Mouse (Mus musculus) cortical plate, adult 2 months (tissue): ENCODE measurements around the gene St8sia1. TPM values are rescaled to one million over a fixed set of nuclear protein-coding genes. Genes with fewer than 3 reads are reported as not detected.

Experiments used
- H3K27ac ChIP-seq: fragments of 200-500 bp; 2 replicates; pipeline ENCODE4 v1.5.1; 2012; ENCODE audit warnings: low read length, control low read depth, inconsistent platforms; ENCODE audit not compliant: insufficient read depth
- H3K4me1 ChIP-seq: fragments of 200-500 bp; 2 replicates; pipeline ENCODE4 v1.6.1; 2011; ENCODE audit warnings: low read length; ENCODE audit not compliant: control insufficient read depth, insufficient read depth
- H3K4me3 ChIP-seq: fragments of 200-500 bp; 2 replicates; pipeline ENCODE4 v1.5.1; 2011; ENCODE audit warnings: mild to moderate bottlenecking, low read length, control low read depth; ENCODE audit not compliant: insufficient read depth
- CTCF ChIP-seq: fragments of 200-500 bp; IDR thresholded peaks from 2 replicates; pipeline ENCODE4 v1.5.1; 2011; ENCODE audit warnings: mild to moderate bottlenecking, control low read depth, low read length; ENCODE audit not compliant: insufficient read depth; ENCODE audit errors: extremely low read depth
- POLR2A ChIP-seq: fragments of 200-500 bp; IDR thresholded peaks from 2 replicates; pipeline ENCODE4 v1.6.1; 2011; ENCODE audit warnings: mild to moderate bottlenecking, low read length, control low read depth; ENCODE audit not compliant: insufficient read depth; ENCODE audit errors: extremely low read depth
- polyA plus RNA-seq: library from polyadenylated mRNA; depleted of rRNA; stranded (reverse); fragments of >200 nt; gene quantifications from 2 replicates; pipeline ENCODE4 v1.2.3, GENCODE M21; 2012

Gene St8sia1
- polyA plus RNA-seq, 1 experiment, result 9.0 TPM

- TF ChIP-seq CTCF, result no peak
- no peak for TF ChIP-seq POLR2A
- H3K4me3 ChIP-seq, result no peak overlapping the region
- no peaks in the 10 kb centered on the region for H3K4me1 ChIP-seq
- no peak overlapping the region for H3K27ac ChIP-seq
Measured at GRCm38 (mm10) chr6:142837326-142837725, 126.9 kb downstream of the St8sia1 start.

- H3K27ac ChIP-seq, result no peak overlapping the region
Measured at GRCm38 (mm10) chr6:142835726-142836125, 128.5 kb downstream of the St8sia1 start.

GRCm38 (mm10) chr6:142834911-142835310 is 129.3 kb downstream of the St8sia1 start:
- TF ChIP-seq CTCF, result no peak
- no peak for TF ChIP-seq POLR2A
- H3K4me1 ChIP-seq, result no peaks in the 10 kb centered on the region
- H3K27ac ChIP-seq, result no peak overlapping the region
- no peak overlapping the region for H3K4me3 ChIP-seq

More at GRCm38 (mm10) chr6:142835726-142836125, 128.5 kb downstream of the St8sia1 start:
- no peak for TF ChIP-seq POLR2A
- no peak for TF ChIP-seq CTCF
- Histone ChIP-seq H3K4me3 (no peak overlapping the region), H3K4me1 (no peaks in the 10 kb centered on the region)

GRCm38 (mm10) chr6:142831706-142832105 is 132.5 kb downstream of the St8sia1 start:
- no peak overlapping the region for H3K4me3 ChIP-seq
- no peak for TF ChIP-seq CTCF
- no peak for TF ChIP-seq POLR2A
- H3K27ac ChIP-seq, result no peak overlapping the region
- no peaks in the 10 kb centered on the region for H3K4me1 ChIP-seq

- H3K27ac ChIP-seq, result no peak overlapping the region
- no peak overlapping the region for H3K4me3 ChIP-seq
- H3K4me1 ChIP-seq, result no peaks in the 10 kb centered on the region
- TF ChIP-seq CTCF, result no peak
- TF ChIP-seq POLR2A, result no peak
Measured at GRCm38 (mm10) chr6:142831243-142831642, 133.0 kb downstream of the St8sia1 start.

GRCm38 (mm10) chr6:142830221-142830620 is 134.0 kb downstream of the St8sia1 start:
- TF ChIP-seq POLR2A (no peak), CTCF (no peak)

GRCm38 (mm10) chr6:142825449-142825848 is 138.8 kb downstream of the St8sia1 start:
- no peak for TF ChIP-seq POLR2A
- no peak for TF ChIP-seq CTCF
- Histone ChIP-seq H3K4me1 (no peaks in the 10 kb centered on the region), H3K4me3 (no peak overlapping the region), H3K27ac (no peak overlapping the region)

More at GRCm38 (mm10) chr6:142830221-142830620, 134.0 kb downstream of the St8sia1 start:
- Histone ChIP-seq H3K27ac (no peak overlapping the region), H3K4me1 (no peaks in the 10 kb centered on the region), H3K4me3 (no peak overlapping the region)

- Histone ChIP-seq H3K4me1 (no peaks in the 10 kb centered on the region), H3K27ac (no peak overlapping the region), H3K4me3 (no peak overlapping the region)
- TF ChIP-seq CTCF (no peak), POLR2A (no peak)
Measured at GRCm38 (mm10) chr6:142823008-142823787, 141.1 kb downstream of the St8sia1 start.

GRCm38 (mm10) chr6:142818306-142818705 is 145.9 kb downstream of the St8sia1 start:
- Histone ChIP-seq H3K4me3 (no peak overlapping the region), H3K4me1 (no peaks in the 10 kb centered on the region), H3K27ac (no peak overlapping the region)
- no peak for TF ChIP-seq CTCF
- TF ChIP-seq POLR2A, result no peak

GRCm38 (mm10) chr6:142815513-142815912 is 148.7 kb downstream of the St8sia1 start:
- no peak for TF ChIP-seq CTCF
- TF ChIP-seq POLR2A, result no peak
- no peaks in the 10 kb centered on the region for H3K4me1 ChIP-seq
- H3K4me3 ChIP-seq, result no peak overlapping the region

More at GRCm38 (mm10) chr6:142815513-142815912, 148.7 kb downstream of the St8sia1 start:
- H3K27ac ChIP-seq, result no peak overlapping the region
